ENCODE assay signal across 9 mouse cellular contexts in the genomic region with DNA sequence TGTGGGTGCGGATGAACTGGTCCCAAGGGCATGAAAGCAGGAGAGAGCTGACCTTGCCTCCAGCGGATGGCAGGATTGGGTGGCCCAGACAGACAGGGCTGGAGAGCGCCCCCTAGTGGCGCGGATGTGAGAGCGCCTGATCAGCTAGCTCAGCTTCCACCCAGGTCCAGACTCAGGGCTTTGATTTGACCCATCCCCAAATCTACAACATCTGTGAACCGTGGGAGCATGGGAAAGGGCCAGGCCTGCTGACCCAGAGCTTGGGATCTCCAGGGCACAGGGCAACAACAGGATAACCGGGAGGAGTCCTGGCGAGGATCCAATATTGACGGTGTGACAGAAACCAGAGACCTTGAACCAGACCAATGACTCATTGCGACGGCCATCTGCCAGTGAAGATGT.
DNase-seq lines count a peak whose midpoint lies in the region; ATAC-seq and TF ChIP-seq lines count a peak whose summit lies in the region.
"Had no signal": no experiment of that assay in that cellular context is flagged by ENCODE, and none has a peak within 500 bp of the region (broad histone marks: within the 10 kb centered on the region; RNA-seq: fewer than 3 reads in every experiment).

No protein-coding gene starts in this region.

- peaks cover 68% of the 10 kb centered on the region for H3K27me3 ChIP-seq in hindbrain, embryonic 10.5 days (ENCODE audit: insufficient read depth, poor library complexity, severe bottlenecking)
- H3K27me3 ChIP-seq in hindbrain, embryonic 16.5 days (replicated peaks; ENCODE audit: control insufficient read depth, insufficient read depth, low read length): no peaks in the 10 kb centered on the region; the same call in 1 of the 2 replicates
- H3K27me3 ChIP-seq in MEL (ENCODE audit: control insufficient read depth in 1 of 2, insufficient read depth in 2 of 2, low read length in 2 of 2): no peaks in the 10 kb centered on the region
- no peaks in the 10 kb centered on the region for H3K27me3 ChIP-seq in myocyte (ENCODE audit: control insufficient read depth, insufficient read depth, insufficient read length)

- no peak overlapping the region for H3K4me3 ChIP-seq in hindbrain, embryonic 10.5 days
- H3K4me3 ChIP-seq in hindbrain, embryonic 16.5 days (ENCODE audit: low read length): no peak overlapping the region
- H3K4me3 ChIP-seq in MEL (ENCODE audit: control insufficient read depth in 1 of 2, insufficient read depth in 1 of 2, low read depth in 2 of 2, low read length in 2 of 2) (no peak overlapping the region), myocyte (no peak overlapping the region)
- H3K4me3 ChIP-seq: limb, embryonic 12.5 days had no signal

- DNase-seq in hindbrain, embryonic 10.5 days (ENCODE audit: low spot score): peak; percentile 64
- peak; percentile 77 for DNase-seq in MEL (ENCODE audit: low read depth, low spot score)
- DNase-seq in cerebellum, adult 9-10 months: peak; percentile 41
- peak; percentile 55 to 72 for DNase-seq in heart, adult 9 months (ENCODE audit: low spot score in 2 of 2)
- peak; percentile 68 to 80 for DNase-seq in kidney, postnatal 4 days

- H3K4me1 ChIP-seq in hindbrain, embryonic 10.5 days (replicated peaks): peaks cover 49% of the 10 kb centered on the region
- peaks cover 17% of the 10 kb centered on the region for H3K4me1 ChIP-seq in hindbrain, embryonic 16.5 days (ENCODE audit: control insufficient read depth, insufficient read depth, low read depth, low read length)
- H3K4me1 ChIP-seq in MEL (ENCODE audit: control insufficient read depth in 1 of 2, insufficient read depth in 2 of 2, low read length in 2 of 2): peaks cover 0 to 3% of the 10 kb centered on the region in 2 experiments; a peak in 1 of 4 replicates

- WGBS in hindbrain, embryonic 10.5 days: 35% methylated on average over 12 of the region's 12 CpGs
- WGBS in hindbrain, embryonic 16.5 days: 26% methylated on average over 12 of the region's 12 CpGs

- TF ChIP-seq CTCF in MEL (IDR thresholded peaks at IDR 0.05 in 2 of 3, conservative IDR thresholded peaks at IDR 0.05 in 1 of 3; ENCODE audit: control insufficient read depth in 1 of 3, insufficient read depth in 1 of 3, low read depth in 2 of 3, low read length in 3 of 3, poor library complexity in 1 of 3, severe bottlenecking in 1 of 3): peak; percentile 92 to 99 (median 98)

- no peak overlapping the region for H3K27ac ChIP-seq in hindbrain, embryonic 10.5 days
- H3K27ac ChIP-seq in hindbrain, embryonic 16.5 days (ENCODE audit: low read depth, low read length): no peak overlapping the region
- H3K27ac ChIP-seq in MEL (ENCODE audit: control insufficient read depth, low read depth, low read length): no peak overlapping the region
- H3K27ac ChIP-seq: limb, embryonic 12.5 days had no signal

- H3K9ac ChIP-seq in hindbrain, embryonic 16.5 days (ENCODE audit: low read depth, low read length): no peak overlapping the region
- no peak overlapping the region for H3K9ac ChIP-seq in MEL (ENCODE audit: control insufficient read depth, low read depth, low read length, poor library complexity, severe bottlenecking)
- H3K9ac ChIP-seq: limb, embryonic 12.5 days had no signal

- H3K79me2 ChIP-seq in MEL (ENCODE audit: control insufficient read depth, insufficient read depth, low read length, poor library complexity) (no peaks in the 10 kb centered on the region), myocyte (ENCODE audit: control insufficient read depth, insufficient read depth) (no peaks in the 10 kb centered on the region)

- no peak overlapping the region for H3K4me2 ChIP-seq in hindbrain, embryonic 16.5 days (ENCODE audit: low read length)
- H3K4me2 ChIP-seq in myocyte (ENCODE audit: low read depth): peak overlapping the region; percentile 49
- H3K4me2 ChIP-seq: limb, embryonic 12.5 days had no signal

- H3ac ChIP-seq in myocyte (ENCODE audit: control insufficient read depth, insufficient read length): no peak overlapping the region

- no peaks in the 10 kb centered on the region for H3K36me3 ChIP-seq in hindbrain, embryonic 10.5 days
- H3K36me3 ChIP-seq in hindbrain, embryonic 16.5 days (ENCODE audit: control insufficient read depth, insufficient read depth, low read length): no peaks in the 10 kb centered on the region
- no peaks in the 10 kb centered on the region for H3K36me3 ChIP-seq in MEL (ENCODE audit: control insufficient read depth in 1 of 2, insufficient read depth in 2 of 2, low read length in 2 of 2)
- H3K36me3 ChIP-seq in myocyte (ENCODE audit: control insufficient read depth, insufficient read depth): no peaks in the 10 kb centered on the region
- H3K36me3 ChIP-seq: limb, embryonic 12.5 days had no signal

- TF ChIP-seq EP300 in MEL (IDR thresholded peaks at IDR 0.05; ENCODE audit: low read depth in 1 of 2, low read length in 2 of 2): no peak

- ATAC-seq in hindbrain, embryonic 16.5 days: no peak
- ATAC-seq in frontal cortex, adult (ENCODE audit: low TSS enrichment): no peak

- H3K9me3 ChIP-seq in hindbrain, embryonic 10.5 days: no peaks in the 10 kb centered on the region
- H3K9me3 ChIP-seq in hindbrain, embryonic 16.5 days (ENCODE audit: control insufficient read depth, low read length): no peaks in the 10 kb centered on the region
- H3K9me3 ChIP-seq in MEL (replicated peaks; ENCODE audit: insufficient read depth, low read length): no peaks in the 10 kb centered on the region
- H3K9me3 ChIP-seq: limb, embryonic 12.5 days had no signal

- no peak for TF ChIP-seq POLR2A in MEL (IDR thresholded peaks at IDR 0.05; ENCODE audit: control insufficient read depth in 1 of 2, insufficient read depth in 1 of 2, low read depth in 1 of 2, low read length in 2 of 2, poor library complexity in 1 of 2)
- no peak for TF ChIP-seq POLR2A in myocyte (IDR thresholded peaks at IDR 0.05; ENCODE audit: insufficient read length, low read depth)

- peak; percentile 43 for TF ChIP-seq RAD21 in MEL (IDR thresholded peaks at IDR 0.05; ENCODE audit: low read depth, low read length)

TF ChIP-seq in MEL, 35 proteins besides CTCF, POLR2A, EP300 and RAD21:
- TF ChIP-seq E2F4 (IDR thresholded peaks at IDR 0.05; ENCODE audit: borderline replicate concordance, low read depth, low read length): no peak
- no peak for TF ChIP-seq USF2 (IDR thresholded peaks at IDR 0.05; ENCODE audit: borderline replicate concordance in 1 of 2, insufficient read depth in 1 of 2, low read depth in 1 of 2, low read length in 2 of 2)
- no peak for TF ChIP-seq HCFC1 (IDR thresholded peaks at IDR 0.05; ENCODE audit: low read depth, low read length)
- TF ChIP-seq NRF1 (IDR thresholded peaks at IDR 0.05; ENCODE audit: insufficient read depth, low read depth, low read length, poor library complexity, severe bottlenecking): no peak
- TF ChIP-seq CHD2 (IDR thresholded peaks at IDR 0.05; ENCODE audit: low read length): no peak
- TF ChIP-seq TBP (IDR thresholded peaks at IDR 0.05; ENCODE audit: low read depth, low read length): no peak
- peak; percentile 51; the same call in 1 of the 2 replicates for TF ChIP-seq MAZ (IDR thresholded peaks at IDR 0.05; ENCODE audit: low read depth, low read length)
- no peak for TF ChIP-seq TCF12 (IDR thresholded peaks at IDR 0.05; ENCODE audit: low read depth, low read length)
- peak; percentile 10; the same call in 1 of the 2 replicates for TF ChIP-seq ZC3H11A (IDR thresholded peaks at IDR 0.05; ENCODE audit: low read depth, low read length)
- TF ChIP-seq MYB (IDR thresholded peaks at IDR 0.05; ENCODE audit: low read depth, low read length): no peak
- TF ChIP-seq SMC3 (IDR thresholded peaks at IDR 0.05; ENCODE audit: low read depth, low read length): peak; percentile 64
- TF ChIP-seq KAT2A (conservative IDR thresholded peaks at IDR 0.05; ENCODE audit: low read depth, low read length): no peak

TF ChIP-seq in myocyte, 11 proteins besides CTCF, POLR2A, EP300 and RAD21:
- no peak for TF ChIP-seq MAX (IDR thresholded peaks at IDR 0.05; ENCODE audit: low read depth)
- no peak for TF ChIP-seq POLR2AphosphoS2 (IDR thresholded peaks at IDR 0.05; ENCODE audit: insufficient read length, low read depth)
- TF ChIP-seq MYOG (IDR thresholded peaks at IDR 0.05; ENCODE audit: control insufficient read depth in 1 of 3, insufficient read depth in 1 of 3, insufficient read length in 2 of 3, low read depth in 2 of 3): no peak
- TF ChIP-seq TCF3 (IDR thresholded peaks at IDR 0.05; ENCODE audit: insufficient read length, low read depth): no peak
- no peak for TF ChIP-seq E2F4 (IDR thresholded peaks at IDR 0.05; ENCODE audit: insufficient read depth)
TF ChIP-seq in myocyte: peak in this region for 0.
